Mouse (Mus musculus): Measurements from ENCODE around the gene Sorcs2. TPM values are rescaled to one million over a fixed set of nuclear protein-coding genes. Genes with fewer than 3 reads are reported as not detected.

Gene Sorcs2
- total and polyA plus RNA-seq, 3 experiments: 0.42 to 1.6 (median 0.46) TPM

GRCm38 (mm10) chr5:36285405-36285804 lies 112.5 kb downstream of the Sorcs2 start:
- dilution Hi-C loops (cut with MboI; ENCODE audit: extremely low pct_ligation_motif_present, extremely low pct_unique_long_range_greater_than_20kb, low sequenced_read_pairs): no loop called here
- TF ChIP-seq ZC3H11A (IDR thresholded peaks at IDR 0.05; ENCODE audit: low read depth, low read length): no peak
- no peak for TF ChIP-seq TBP (conservative IDR thresholded peaks at IDR 0.05; ENCODE audit: low read depth, low read length)
- no peak for TF ChIP-seq RAD21 (IDR thresholded peaks at IDR 0.05; ENCODE audit: low read depth, low read length)
- TF ChIP-seq MYC (IDR thresholded peaks at IDR 0.05; ENCODE audit: low read depth, low read length): no peak
- TF ChIP-seq SIN3A (IDR thresholded peaks at IDR 0.05; ENCODE audit: low read length): no peak
- no peak for TF ChIP-seq JUND (conservative IDR thresholded peaks at IDR 0.05; ENCODE audit: low read depth, low read length)
- TF ChIP-seq EP300 (IDR thresholded peaks at IDR 0.05; ENCODE audit: low read length): no peak
- TF ChIP-seq MAZ (IDR thresholded peaks at IDR 0.05; ENCODE audit: low read depth, low read length): no peak
- TF ChIP-seq USF2 (conservative IDR thresholded peaks at IDR 0.05; ENCODE audit: low read depth, low read length): no peak
- no peak for TF ChIP-seq HCFC1 (IDR thresholded peaks at IDR 0.05; ENCODE audit: low read depth, low read length)

GRCm38 (mm10) chr5:36279896-36280295 lies 118.0 kb downstream of the Sorcs2 start:
- Histone ChIP-seq H3K9ac (ENCODE audit: insufficient read depth, low read depth) (no peak overlapping the region), H3K4me1 (ENCODE audit: control insufficient read depth in 1 of 2, insufficient read depth in 2 of 2) (no peaks in the 10 kb centered on the region), H3K36me3 (replicated peaks in 1 of 2; ENCODE audit: control insufficient read depth in 1 of 2, insufficient read depth in 1 of 2, low read length in 1 of 2) (no peaks in the 10 kb centered on the region), H3K4me2 (ENCODE audit: insufficient read depth, low read depth, poor library complexity, severe bottlenecking) (no peak overlapping the region), H3K27me3 (replicated peaks) (peaks cover 78% of the 10 kb centered on the region), H3K9me3 (replicated peaks; ENCODE audit: low read length) (no peaks in the 10 kb centered on the region), H3K79me2 (replicated peaks; ENCODE audit: control insufficient read depth, extremely low read depth, insufficient read depth, poor library complexity, severe bottlenecking) (no peaks in the 10 kb centered on the region), H3K4me3 (replicated peaks in 1 of 3; ENCODE audit: low read depth in 2 of 3, low read length in 2 of 3, poor library complexity in 1 of 3) (no peak overlapping the region), H3K27ac (ENCODE audit: insufficient read depth, low read depth) (no peak overlapping the region)
- in situ Hi-C loops (cut with MboI; ENCODE audit: low pct_ligation_motif_present, low pct_unique_long_range_greater_than_20kb, low sequenced_read_pairs): no loop called here
- DNase-seq (ENCODE audit: extremely low read depth): no peak
- dilution Hi-C loops (cut with MboI; ENCODE audit: extremely low pct_ligation_motif_present, extremely low pct_unique_long_range_greater_than_20kb, low sequenced_read_pairs): no loop called here
- no peak for TF ChIP-seq MAX (IDR thresholded peaks at IDR 0.05; ENCODE audit: low read length)
- TF ChIP-seq RCOR1 (conservative IDR thresholded peaks at IDR 0.05; ENCODE audit: low read depth, low read length): no peak
- no peak for TF ChIP-seq USF2 (conservative IDR thresholded peaks at IDR 0.05; ENCODE audit: low read depth, low read length)
- no peak for TF ChIP-seq MYC (IDR thresholded peaks at IDR 0.05; ENCODE audit: low read depth, low read length)
- TF ChIP-seq ETS1 (conservative IDR thresholded peaks at IDR 0.05; ENCODE audit: low read depth, low read length): no peak
- TF ChIP-seq NRF1 (IDR thresholded peaks at IDR 0.05; ENCODE audit: low read depth, low read length): no peak
- no peak for TF ChIP-seq MEF2A (IDR thresholded peaks at IDR 0.05; ENCODE audit: borderline replicate concordance, low read depth, low read length)
- no peak for TF ChIP-seq CHD1 (IDR thresholded peaks at IDR 0.05; ENCODE audit: low read depth, low read length)
- TF ChIP-seq CTCF (conservative IDR thresholded peaks at IDR 0.05 in 1 of 2, IDR thresholded peaks at IDR 0.05 in 1 of 2; ENCODE audit: low read depth in 2 of 2, low read length in 2 of 2): no peak
- TF ChIP-seq TBP (conservative IDR thresholded peaks at IDR 0.05; ENCODE audit: low read depth, low read length): no peak
- TF ChIP-seq ZMIZ1 (IDR thresholded peaks at IDR 0.05; ENCODE audit: low read depth, low read length): no peak
- TF ChIP-seq MXI1 (IDR thresholded peaks at IDR 0.05; ENCODE audit: low read depth, low read length): no peak
- TF ChIP-seq HCFC1 (IDR thresholded peaks at IDR 0.05; ENCODE audit: low read depth, low read length): no peak
- no peak for TF ChIP-seq POLR2A (IDR thresholded peaks at IDR 0.05; ENCODE audit: low read depth, low read length)
- TF ChIP-seq USF1 (IDR thresholded peaks at IDR 0.05; ENCODE audit: low read depth, low read length): no peak

More at GRCm38 (mm10) chr5:36285405-36285804, 112.5 kb downstream of the Sorcs2 start:
- no peak overlapping the region for H3K4me2 ChIP-seq (ENCODE audit: insufficient read depth, low read depth, poor library complexity, severe bottlenecking)
- in situ Hi-C loops (cut with MboI; ENCODE audit: low pct_ligation_motif_present, low pct_unique_long_range_greater_than_20kb, low sequenced_read_pairs): no loop called here
- no peaks in the 10 kb centered on the region for H3K79me2 ChIP-seq (replicated peaks; ENCODE audit: control insufficient read depth, extremely low read depth, insufficient read depth, poor library complexity, severe bottlenecking)
- H3K4me3 ChIP-seq (replicated peaks in 1 of 3; ENCODE audit: low read depth in 2 of 3, low read length in 2 of 3, poor library complexity in 1 of 3): no peak overlapping the region
- no peak for DNase-seq (ENCODE audit: extremely low read depth)
- H3K9me3 ChIP-seq (replicated peaks; ENCODE audit: low read length): no peaks in the 10 kb centered on the region
- peaks cover 84% of the 10 kb centered on the region for H3K27me3 ChIP-seq (replicated peaks)
- H3K4me1 ChIP-seq (ENCODE audit: control insufficient read depth in 1 of 2, insufficient read depth in 2 of 2): no peaks in the 10 kb centered on the region
- no peak overlapping the region for H3K27ac ChIP-seq (ENCODE audit: insufficient read depth, low read depth)
- H3K36me3 ChIP-seq (replicated peaks in 1 of 2; ENCODE audit: control insufficient read depth in 1 of 2, insufficient read depth in 1 of 2, low read length in 1 of 2): no peaks in the 10 kb centered on the region
- no peak overlapping the region for H3K9ac ChIP-seq (ENCODE audit: insufficient read depth, low read depth)

Measured in CH12.LX (cell line).